Comparison of ENCODE assay signal across 25 mouse cellular contexts in the genomic region with DNA sequence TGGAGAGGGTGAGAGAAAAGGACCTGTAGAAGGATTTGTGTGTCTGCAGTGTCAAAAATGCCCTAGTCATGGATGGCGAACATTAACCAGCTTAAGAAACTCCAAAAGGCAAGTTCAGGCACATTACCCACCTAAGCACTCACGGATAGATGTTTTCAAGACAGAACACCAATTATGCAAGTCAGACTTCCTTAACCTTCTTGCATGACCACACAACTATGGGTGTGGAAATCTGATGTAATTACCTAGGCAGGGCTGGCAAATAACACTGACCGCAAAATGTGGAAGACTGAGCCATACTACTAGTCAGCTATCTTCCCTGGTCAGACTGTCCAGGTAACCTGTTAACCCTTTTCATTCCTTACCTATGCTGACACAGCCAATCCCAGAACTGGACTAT.
DNase-seq lines count a peak whose midpoint lies in the region; ATAC-seq and TF ChIP-seq lines count a peak whose summit lies in the region.
"Had no signal": no experiment of that assay in that cellular context is flagged by ENCODE, and none has a peak within 500 bp of the region (broad histone marks: within the 10 kb centered on the region; RNA-seq: fewer than 3 reads in every experiment).

No protein-coding gene starts in this region.

- no peaks in the 10 kb centered on the region for H3K9me3 ChIP-seq in liver, postnatal 0 days (ENCODE audit: low read length)
- no peaks in the 10 kb centered on the region for H3K9me3 ChIP-seq in liver, embryonic 11.5 days (ENCODE audit: control insufficient read depth, low read length)
- H3K9me3 ChIP-seq: forebrain, embryonic 13.5 days; heart, embryonic 15.5 days; intestine, embryonic 15.5 days; lung, embryonic 15.5 days; neural tube, embryonic 15.5 days had no signal

- ATAC-seq in liver, postnatal 0 days, result peak; percentile 33
- no peak for ATAC-seq in liver, embryonic 11.5 days (replicated peaks; ENCODE audit: low FRiP score)
- peak; percentile 82 for ATAC-seq in megakaryocyte progenitor cell, adult 5-6 weeks (replicated peaks; ENCODE audit: poor library complexity)
- ATAC-seq: forebrain, embryonic 13.5 days; hindbrain, embryonic 16.5 days; intestine, embryonic 15.5 days; midbrain, embryonic 16.5 days had no signal

- peaks cover 5% of the 10 kb centered on the region; the same call in 1 of the 2 replicates for H3K4me1 ChIP-seq in liver, postnatal 0 days (ENCODE audit: insufficient read depth)
- H3K4me1 ChIP-seq in liver, embryonic 11.5 days (replicated peaks; ENCODE audit: control insufficient read depth, insufficient read depth, low read length), result no peaks in the 10 kb centered on the region
- H3K4me1 ChIP-seq in embryonic fibroblast, embryonic 13.5 days (ENCODE audit: control insufficient read depth, insufficient read depth, low read length), result peaks cover 20% of the 10 kb centered on the region
- H3K4me1 ChIP-seq: forebrain, embryonic 13.5 days; heart, embryonic 15.5 days; intestine, embryonic 15.5 days; neural tube, embryonic 15.5 days had no signal

- no peaks in the 10 kb centered on the region for H3K27me3 ChIP-seq in liver, postnatal 0 days (ENCODE audit: insufficient read depth, low read length)
- no peaks in the 10 kb centered on the region for H3K27me3 ChIP-seq in liver, embryonic 11.5 days (replicated peaks; ENCODE audit: control insufficient read depth, insufficient read depth, low read length)
- H3K27me3 ChIP-seq: forebrain, embryonic 13.5 days; heart, embryonic 15.5 days; intestine, embryonic 15.5 days; lung, embryonic 15.5 days; neural tube, embryonic 15.5 days had no signal

- no peaks in the 10 kb centered on the region for H3K36me3 ChIP-seq in liver, postnatal 0 days (replicated peaks; ENCODE audit: insufficient read depth, low read length)
- H3K36me3 ChIP-seq in liver, embryonic 11.5 days (ENCODE audit: control insufficient read depth, insufficient read depth, low read length), result no peaks in the 10 kb centered on the region
- H3K36me3 ChIP-seq: heart, embryonic 15.5 days; intestine, embryonic 15.5 days; lung, embryonic 15.5 days; neural tube, embryonic 15.5 days had no signal

- no peak for TF ChIP-seq EP300 in liver, postnatal 0 days (IDR thresholded peaks at IDR 0.05; ENCODE audit: low read depth)

- no peak for TF ChIP-seq CTCF in liver, postnatal 0 days (IDR thresholded peaks at IDR 0.05; ENCODE audit: low read depth)
- no peak for TF ChIP-seq CTCF in embryonic fibroblast, embryonic 13.5 days (IDR thresholded peaks at IDR 0.05; ENCODE audit: borderline replicate concordance, insufficient read depth, low read length)

- H3K4me2 ChIP-seq in liver, postnatal 0 days (ENCODE audit: low read depth, low read length), result no peak overlapping the region
- H3K4me2 ChIP-seq in liver, embryonic 11.5 days, result no peak overlapping the region
- H3K4me2 ChIP-seq: forebrain, embryonic 13.5 days; heart, embryonic 15.5 days; intestine, embryonic 15.5 days; lung, embryonic 15.5 days; neural tube, embryonic 15.5 days had no signal

- no peak overlapping the region for H3K4me3 ChIP-seq in liver, postnatal 0 days (ENCODE audit: low read depth, low read length)
- no peak overlapping the region for H3K4me3 ChIP-seq in liver, embryonic 11.5 days (ENCODE audit: low read depth, low read length)
- H3K4me3 ChIP-seq in embryonic fibroblast, embryonic 13.5 days (ENCODE audit: insufficient read depth, low read length), result no peak overlapping the region
- H3K4me3 ChIP-seq: forebrain, embryonic 13.5 days; heart, embryonic 15.5 days; intestine, embryonic 15.5 days; layer of hippocampus, adult 2 months; lung, embryonic 15.5 days; neural tube, embryonic 15.5 days had no signal

- no peak for DNase-seq in liver, postnatal 0 days
- no peak for DNase-seq in liver, embryonic 11.5 days (ENCODE audit: low spot score)
- DNase-seq in thymus, postnatal 4 days, result no peak
- no peak for DNase-seq in embryo, embryonic 11 days
- DNase-seq in left cerebral cortex, adult 9 months (ENCODE audit: low spot score in 2 of 2), result no peak
- DNase-seq: adrenal gland, postnatal 10 days; B cell, adult 2 months; cerebellum, adult 8-10 months; cerebellum, postnatal 36 days; gastrocnemius, postnatal 36 days; heart, postnatal 4 days; kidney, postnatal 10 days; layer of hippocampus, postnatal 36 days; lung, postnatal 36 days had no signal

- no peak overlapping the region for H3K9ac ChIP-seq in liver, postnatal 0 days (replicated peaks)
- no peak overlapping the region for H3K9ac ChIP-seq in liver, embryonic 11.5 days (ENCODE audit: low read depth, low read length)
- H3K9ac ChIP-seq: forebrain, embryonic 13.5 days; heart, embryonic 15.5 days; intestine, embryonic 15.5 days; liver, embryonic 14.5 days; lung, embryonic 15.5 days; neural tube, embryonic 15.5 days had no signal

- TF ChIP-seq POLR2A in embryonic fibroblast, embryonic 13.5 days (IDR thresholded peaks at IDR 0.05; ENCODE audit: low read depth, low read length), result no peak

- no peak overlapping the region for H3K27ac ChIP-seq in liver, postnatal 0 days (ENCODE audit: low read depth)
- no peak overlapping the region for H3K27ac ChIP-seq in liver, embryonic 11.5 days (ENCODE audit: low read depth, low read length)
- peak overlapping the region; percentile 54; the same call in 1 of the 2 replicates for H3K27ac ChIP-seq in embryonic fibroblast, embryonic 13.5 days (ENCODE audit: insufficient read depth, low read length)
- H3K27ac ChIP-seq: forebrain, embryonic 13.5 days; heart, embryonic 15.5 days; intestine, embryonic 15.5 days; layer of hippocampus, adult 2 months; liver, embryonic 14.5 days; lung, embryonic 15.5 days; neural tube, embryonic 15.5 days had no signal

- 55% methylated on average over 3 of the region's 3 CpGs for WGBS in liver, postnatal 0 days (ENCODE audit: insufficient replicate concordance)
- 76% methylated on average over 3 of the region's 3 CpGs for WGBS in liver, embryonic 11.5 days
